Mouse (Mus musculus) hindbrain, postnatal 0 days (tissue): ENCODE results near the gene Nfkb1. TPM values are rescaled to one million over a fixed set of nuclear protein-coding genes. Genes with fewer than 3 reads are reported as not detected.

Source experiments
- ATAC-seq: fragments of 200-750 bp; cut with Nextera tagmentation; 2 replicates; pipeline ENCODE4 v1.8.0; 2017; ENCODE audit warnings: mild to moderate bottlenecking, moderate TSS enrichment, moderate library complexity
- DNase-seq: peaks from one replicate; pipeline ENCODE4 v3.0.0-alpha.2; 2015; ENCODE audit warnings: low spot score
- H3K27ac ChIP-seq: fragments of 300-500 bp; sonication (generic); 2 replicates; pipeline ENCODE4 v1.5.1; 2014; ENCODE audit warnings: mild to moderate bottlenecking
- H3K27me3 ChIP-seq: fragments of 300-500 bp; sonication (generic); 2 replicates; pipeline ENCODE4 v1.6.1; 2014; ENCODE audit warnings: low read length, mixed read lengths; ENCODE audit not compliant: insufficient read depth
- H3K36me3 ChIP-seq: fragments of 300-500 bp; sonication (generic); 2 replicates; pipeline ENCODE4 v1.6.1; 2014; ENCODE audit warnings: low read length, mixed read lengths; ENCODE audit not compliant: insufficient read depth
- H3K4me1 ChIP-seq: fragments of 300-500 bp; sonication (generic); 2 replicates; pipeline ENCODE4 v1.6.1; 2014; ENCODE audit warnings: antibody characterized with exemption, low read length, mixed read lengths; ENCODE audit not compliant: insufficient read depth
- H3K4me2 ChIP-seq: fragments of 300-500 bp; sonication (generic); 2 replicates; pipeline ENCODE4 v1.6.1; 2014; ENCODE audit warnings: low read depth, mild to moderate bottlenecking, low read length, moderate library complexity, mixed read lengths
- H3K4me3 ChIP-seq: fragments of 300-500 bp; sonication (generic); 2 replicates; pipeline ENCODE4 v1.5.1; 2014; ENCODE audit warnings: low read length
- H3K9ac ChIP-seq: fragments of 300-500 bp; sonication (generic); replicated peaks from 2 replicates; pipeline ENCODE4 v1.6.1; 2014; ENCODE audit warnings: mild to moderate bottlenecking, low read length, moderate library complexity, mixed read lengths
- H3K9me3 ChIP-seq: fragments of 300-500 bp; sonication (generic); 2 replicates; pipeline ENCODE4 v1.6.1; 2016; ENCODE audit warnings: low read length, mixed read lengths
- CTCF ChIP-seq: IDR thresholded peaks from 2 replicates; pipeline ENCODE4 v1.5.1; 2016; ENCODE audit warnings: antibody characterized with exemption, control low read depth, low read depth
- WGBS: fragments of 180-500 bp; shearing (Covaris S2); extraction: QIAGEN DNeasy Blood & Tissue Kit; methylation state at CpG from one replicate; pipeline ENCODE4 v1.1.7; 2014; 5-methylcytosine and 5-hydroxymethylcytosine counted together
- polyA plus RNA-seq: library from polyadenylated mRNA; unstranded; fragments of >200 nt; fragmentation: Nextera tagmentation; extraction: Ambion mirVana; gene quantifications from 2 replicates; pipeline ENCODE4 v1.2.1, GENCODE M21; 2015
- total RNA-seq: library from RNA; depleted of rRNA; stranded (reverse); fragments of >200 nt; gene quantifications from 2 replicates; pipeline ENCODE4 v1.2.3, GENCODE M21; 2014

Nfkb1 gene
- total and polyA plus RNA-seq, 2 experiments from 2014 or later: 5.1 to 40.1 TPM

GRCm38 (mm10) chr3:135702658-135703057 lies 11.3 kb upstream of the Nfkb1 start:
- Histone ChIP-seq H3K4me1 (no peaks in the 10 kb centered on the region), H3K4me2 (no peak overlapping the region), H3K27ac (no peak overlapping the region), H3K4me3 (no peak overlapping the region), H3K36me3 (no peaks in the 10 kb centered on the region), H3K9ac (no peak overlapping the region), H3K27me3 (no peaks in the 10 kb centered on the region), H3K9me3 (no peaks in the 10 kb centered on the region)
- TF ChIP-seq CTCF: no peak
- ATAC-seq (no peak), DNase-seq (no peak)
- 92% methylated on average over 5 of the region's 5 CpGs for WGBS

GRCm38 (mm10) chr3:135699523-135700264 lies 8.3 kb upstream of the Nfkb1 start:
- no peak overlapping the region for H3K27ac ChIP-seq
- no peaks in the 10 kb centered on the region for H3K36me3 ChIP-seq
- DNase-seq: no peak
- no peaks in the 10 kb centered on the region for H3K27me3 ChIP-seq
- no peak for ATAC-seq
- 63% methylated on average over 10 of the region's 10 CpGs for WGBS
- TF ChIP-seq CTCF: no peak
- no peaks in the 10 kb centered on the region for H3K4me1 ChIP-seq
- no peak overlapping the region for H3K4me2 ChIP-seq
- H3K4me3 ChIP-seq: no peak overlapping the region
- H3K9me3 ChIP-seq: no peaks in the 10 kb centered on the region
- no peak overlapping the region for H3K9ac ChIP-seq

DNA sequence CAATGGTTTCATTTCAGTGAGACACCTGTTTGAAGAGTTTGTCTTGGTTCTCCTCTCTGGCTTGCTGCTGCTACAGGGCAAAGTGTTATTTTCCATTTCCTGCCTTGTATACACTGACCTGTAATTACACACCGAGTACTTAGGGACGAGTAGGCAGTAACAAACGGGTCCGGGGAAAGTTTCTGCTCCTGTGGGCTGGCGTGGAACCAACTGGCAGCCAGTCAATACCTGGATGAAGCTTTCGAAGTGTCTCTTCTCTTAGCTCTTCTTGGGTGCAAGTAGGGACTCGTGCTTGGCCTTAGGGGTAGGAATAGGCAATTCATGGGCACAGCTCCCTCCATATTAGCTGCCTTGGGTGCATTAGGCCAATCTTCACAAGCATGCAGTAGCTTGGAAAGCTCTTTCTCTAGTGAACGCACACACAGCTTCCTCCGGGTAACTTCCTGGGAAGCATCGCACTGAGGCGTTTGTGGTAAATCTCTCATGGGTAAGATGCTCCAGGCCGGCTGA lies 7.2 kb upstream of the Nfkb1 start:
- WGBS: 45% methylated on average over 12 of the region's 12 CpGs
- H3K9me3 ChIP-seq: no peaks in the 10 kb centered on the region
- no peak for ATAC-seq
- no peaks in the 10 kb centered on the region for H3K36me3 ChIP-seq
- no peak for TF ChIP-seq CTCF
- no peak overlapping the region for H3K4me2 ChIP-seq
- no peaks in the 10 kb centered on the region for H3K27me3 ChIP-seq
- no peak for DNase-seq
- H3K4me1 ChIP-seq: no peaks in the 10 kb centered on the region
- no peak overlapping the region for H3K4me3 ChIP-seq
- no peak overlapping the region for H3K27ac ChIP-seq
- no peak overlapping the region for H3K9ac ChIP-seq

GRCm38 (mm10) chr3:135696262-135696661 lies 4.9 kb upstream of the Nfkb1 start:
- no peak for DNase-seq
- Histone ChIP-seq H3K4me3 (no peak overlapping the region), H3K27ac (no peak overlapping the region), H3K9me3 (no peaks in the 10 kb centered on the region), H3K4me1 (peaks cover 10% of the 10 kb centered on the region), H3K36me3 (no peaks in the 10 kb centered on the region), H3K9ac (no peak overlapping the region), H3K27me3 (no peaks in the 10 kb centered on the region), H3K4me2 (no peak overlapping the region)
- 93% methylated on average over 8 of the region's 8 CpGs for WGBS
- no peak for ATAC-seq
- TF ChIP-seq CTCF: no peak

GRCm38 (mm10) chr3:135692999-135693398 lies 1.7 kb upstream of the Nfkb1 start:
- no peaks in the 10 kb centered on the region for H3K27me3 ChIP-seq
- peak; percentile 51 for DNase-seq
- 19% methylated on average over 3 of the region's 3 CpGs for WGBS
- H3K27ac ChIP-seq: no peak overlapping the region
- H3K4me1 ChIP-seq: peaks cover 18% of the 10 kb centered on the region
- ATAC-seq: peak; percentile 31; the same call in 1 of the 2 replicates
- peak; percentile 20; the same call in 1 of the 2 replicates for TF ChIP-seq CTCF
- H3K4me3 ChIP-seq: no peak overlapping the region
- no peaks in the 10 kb centered on the region for H3K36me3 ChIP-seq
- H3K9ac ChIP-seq: no peak overlapping the region
- H3K4me2 ChIP-seq: no peak overlapping the region
- H3K9me3 ChIP-seq: no peaks in the 10 kb centered on the region

DNA sequence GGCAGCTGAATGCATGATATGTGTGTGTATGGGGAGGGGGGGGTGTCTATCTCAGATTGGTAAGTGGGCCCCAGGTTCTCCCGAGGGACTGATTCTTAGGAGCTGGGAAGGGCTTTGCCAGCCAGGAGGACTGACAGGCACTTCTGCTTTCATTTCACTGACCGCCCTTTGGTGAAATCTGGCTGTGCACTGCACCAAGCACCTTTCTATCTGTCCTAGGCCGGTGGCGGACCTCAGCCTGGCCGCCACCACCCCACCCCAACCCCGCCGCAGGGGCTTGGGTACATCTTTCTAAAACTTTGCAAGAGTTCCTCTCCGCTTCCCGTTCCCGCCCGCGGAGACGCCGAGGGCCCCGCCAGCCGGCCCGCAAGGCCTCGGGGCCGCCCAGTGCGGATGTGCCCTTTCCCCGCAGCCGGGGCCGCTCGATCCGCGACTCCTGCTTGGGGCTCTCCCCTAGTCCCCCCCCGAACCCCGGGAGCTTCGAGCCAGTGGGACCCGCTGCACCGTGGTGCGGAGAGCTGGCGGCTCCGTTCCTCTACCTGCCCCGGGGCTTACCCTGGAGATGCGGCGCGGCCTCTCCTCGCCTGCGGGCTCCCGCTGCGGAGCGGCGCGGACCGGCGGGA lies 668 bp downstream of the Nfkb1 start:
- Histone ChIP-seq H3K27me3 (no peaks in the 10 kb centered on the region), H3K4me1 (peaks cover 18% of the 10 kb centered on the region), H3K4me2 (peak overlapping the region; percentile 72), H3K4me3 (peak overlapping the region; percentile 59), H3K9me3 (no peaks in the 10 kb centered on the region), H3K36me3 (no peaks in the 10 kb centered on the region), H3K9ac (peak overlapping the region; percentile 83), H3K27ac (peak overlapping the region; percentile 95)
- 3% methylated on average over 42 of the region's 47 CpGs for WGBS
- DNase-seq: peak; percentile 63
- TF ChIP-seq CTCF: no peak
- ATAC-seq: peak; percentile 64
